Mouse (Mus musculus): ENCODE data around the gene Dnajc22.
"Not testable (repeated sequence)": the region's sequence is repeated elsewhere in the genome, so short reads cannot be mapped to it uniquely, and the experiment has no call there.

Gene Dnajc22

DNA sequence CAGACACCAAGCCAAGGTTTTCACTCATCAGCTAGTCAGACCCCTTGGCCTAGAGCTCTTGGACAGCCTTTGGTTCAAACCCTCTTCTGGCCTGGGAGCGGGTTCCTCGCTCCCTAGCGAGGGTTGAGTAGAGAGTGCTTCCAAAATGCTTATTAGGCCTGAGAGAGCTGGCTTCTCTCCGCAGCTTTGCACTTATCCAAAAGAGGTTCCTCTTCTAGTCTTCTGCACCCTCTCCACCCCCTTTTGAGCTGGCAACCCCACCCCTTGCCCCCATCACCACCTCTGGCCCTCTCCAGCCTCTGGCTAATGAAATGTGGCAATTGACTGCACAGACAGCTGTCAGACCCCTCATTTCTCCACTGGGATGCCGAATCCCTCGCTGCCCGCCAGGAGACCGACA lies at the start of gene Dnajc22:
TSS of gene Dnajc22 (plus strand) at position 301 of the 400 bp plus-strand sequence.
- no peak for DNase-seq (ENCODE audit: low spot score)

DNA sequence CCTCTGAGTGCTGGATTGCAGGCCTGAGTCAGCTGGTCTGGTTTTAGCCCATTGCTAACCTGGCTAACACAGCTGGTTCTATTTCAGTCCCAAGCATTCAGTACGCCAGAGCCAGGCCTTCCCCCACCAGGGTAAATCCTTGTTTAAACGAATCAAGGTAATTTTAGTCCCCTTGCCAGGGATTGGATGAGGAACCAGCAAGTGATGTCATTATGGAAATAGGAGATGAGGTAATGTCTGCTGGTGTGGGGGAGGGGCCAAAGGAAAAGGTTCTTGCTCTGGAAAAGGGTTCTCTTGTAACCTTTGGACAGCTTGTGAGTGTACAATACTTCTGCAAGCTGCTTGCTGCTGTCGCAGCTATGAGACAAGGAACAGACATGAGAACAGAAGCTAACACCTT lies 48.1 kb upstream of the Dnajc22 start:
- peak; percentile 91 for DNase-seq (ENCODE audit: low spot score)

DNA sequence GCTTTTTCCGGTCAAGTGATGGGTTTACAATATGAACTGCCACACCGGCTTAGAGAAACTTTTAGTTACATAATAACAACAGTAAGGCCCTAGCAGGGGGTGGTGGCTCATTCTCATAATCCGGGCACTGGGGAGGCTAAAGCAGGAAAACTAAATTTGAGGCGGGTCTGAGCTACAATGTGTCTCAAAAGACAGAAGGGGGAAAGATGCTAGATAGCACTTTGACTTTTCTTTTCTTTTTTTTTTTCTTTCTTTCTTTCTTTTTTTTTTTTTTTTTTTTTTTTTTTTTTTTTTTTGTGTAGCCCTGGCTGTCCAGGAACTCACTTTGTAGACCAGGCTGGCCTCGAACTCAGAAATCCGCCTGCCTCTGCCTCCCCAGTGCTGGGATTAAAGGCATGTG lies 47.2 kb upstream of the Dnajc22 start:
- DNase-seq (ENCODE audit: low spot score) = not testable (repeated sequence)

DNA sequence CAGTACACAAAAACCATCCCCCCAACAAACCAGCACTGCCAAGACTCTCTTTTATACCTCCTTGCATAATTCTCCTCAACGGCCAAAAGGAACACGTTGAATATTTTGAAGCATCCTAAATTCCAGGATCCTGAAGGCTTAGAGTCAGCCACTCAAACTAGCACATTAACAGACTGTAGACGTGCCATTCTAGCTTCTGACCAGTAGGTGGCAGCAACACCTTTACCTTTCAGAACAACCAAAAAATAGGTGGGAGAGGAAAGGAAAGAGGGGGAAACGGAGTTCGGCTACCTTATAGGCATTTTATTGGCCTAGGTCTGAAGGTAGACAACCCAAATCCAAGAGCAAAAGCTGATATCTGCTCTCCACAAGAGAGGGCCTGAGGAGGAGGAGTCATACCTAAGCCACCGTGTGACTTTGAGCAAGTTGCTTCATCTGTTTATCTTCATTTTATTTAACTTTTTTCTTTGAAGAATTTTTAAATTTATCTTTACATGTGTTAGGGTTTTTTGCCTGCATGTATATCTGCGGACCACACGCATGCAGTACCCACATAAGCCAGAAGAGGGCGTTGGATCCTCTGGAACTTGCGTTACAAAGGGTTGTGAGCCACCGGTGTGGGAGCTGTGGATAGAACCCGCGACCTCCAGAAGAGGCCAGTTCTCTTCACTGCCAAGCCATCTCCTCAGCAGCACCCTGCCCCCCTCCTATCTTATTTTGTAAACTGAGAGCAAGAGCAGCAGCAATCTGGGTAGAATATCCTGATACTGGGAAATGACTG lies 43.3 kb upstream of the Dnajc22 start:
- DNase-seq (ENCODE audit: low spot score) = peak; percentile 87

DNA sequence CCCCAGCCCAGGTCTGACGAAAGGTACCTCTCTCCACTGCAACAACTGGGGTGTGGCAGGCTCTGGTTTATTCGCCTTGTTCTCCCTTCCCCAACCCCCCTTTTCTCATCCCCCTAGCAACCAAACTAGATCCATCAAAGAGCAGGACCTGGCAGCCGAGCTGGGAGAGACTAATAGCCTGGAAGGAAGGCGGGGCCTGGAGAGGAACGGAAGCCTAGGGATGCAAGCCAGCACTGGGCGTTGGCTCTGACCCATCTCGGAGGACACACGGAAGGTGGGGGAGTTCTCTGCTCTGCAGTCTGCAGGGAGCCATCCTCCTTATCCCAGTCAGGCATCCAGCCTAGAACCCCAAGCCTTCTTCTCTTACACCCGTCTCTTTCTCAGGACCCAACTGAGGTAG lies 39.6 kb upstream of the Dnajc22 start:
- DNase-seq (ENCODE audit: low spot score) = peak; percentile 95

DNA sequence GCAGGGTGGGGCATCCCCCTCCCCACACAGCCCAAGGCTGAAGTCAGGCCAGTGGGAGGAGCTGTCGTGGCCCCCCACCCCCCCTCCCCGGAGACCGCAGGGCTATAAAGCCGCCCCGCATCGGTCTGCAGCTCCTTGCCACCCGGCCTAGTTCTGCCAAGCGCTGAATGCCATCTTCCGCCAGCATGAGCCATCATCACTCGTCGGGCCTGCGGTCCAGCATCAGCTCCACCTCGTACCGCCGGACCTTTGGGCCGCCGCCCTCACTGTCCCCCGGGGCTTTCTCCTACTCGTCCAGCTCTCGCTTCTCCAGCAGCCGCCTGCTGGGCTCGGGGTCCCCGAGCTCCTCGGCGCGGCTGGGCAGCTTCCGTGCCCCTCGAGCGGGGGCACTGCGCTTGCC lies 37.9 kb upstream of the Dnajc22 start, which contains the start of gene Prph:
TSS of gene Prph (plus strand) at position 135 of the 400 bp plus-strand sequence.
- peak; percentile 81 for DNase-seq (ENCODE audit: low spot score)

DNA sequence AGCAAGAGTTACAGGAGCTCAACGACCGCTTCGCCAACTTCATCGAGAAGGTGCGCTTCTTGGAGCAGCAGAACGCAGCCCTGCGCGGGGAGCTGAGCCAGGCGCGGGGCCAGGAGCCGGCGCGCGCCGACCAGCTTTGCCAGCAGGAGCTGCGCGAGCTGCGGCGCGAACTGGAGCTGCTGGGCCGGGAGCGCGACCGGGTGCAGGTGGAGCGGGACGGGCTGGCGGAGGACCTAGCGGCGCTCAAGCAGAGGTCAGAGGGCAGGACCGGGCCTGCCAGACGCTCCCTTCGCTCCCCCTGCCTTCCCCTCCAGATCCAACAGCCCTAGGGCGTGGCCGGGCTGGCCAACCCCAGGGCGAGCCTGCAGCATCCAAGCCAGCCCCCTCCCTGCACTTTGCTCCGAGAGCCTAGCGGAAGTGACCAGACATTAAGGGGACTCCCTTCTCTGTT lies 37.4 kb upstream of the Dnajc22 start:
- peak; percentile 92 for DNase-seq (ENCODE audit: low spot score)

DNA sequence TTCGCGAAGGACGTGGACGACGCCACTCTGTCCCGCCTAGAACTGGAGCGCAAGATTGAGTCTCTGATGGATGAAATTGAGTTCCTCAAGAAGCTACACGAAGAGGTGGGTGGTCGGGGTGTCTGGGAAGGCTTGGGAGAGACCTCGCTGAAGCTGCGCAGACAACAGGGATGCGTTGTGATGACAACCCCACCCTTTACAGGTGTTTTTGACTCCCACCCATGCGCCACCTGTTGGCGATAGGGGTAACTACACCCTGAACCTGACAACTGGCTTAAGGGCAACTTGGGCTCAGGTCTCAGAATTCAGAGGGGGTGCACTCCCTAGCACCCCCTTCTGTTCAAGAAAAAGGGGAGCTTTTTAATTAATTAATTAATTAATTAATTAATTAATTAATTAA lies 36.6 kb upstream of the Dnajc22 start:
- DNase-seq (ENCODE audit: low spot score) = peak; percentile 85

DNA sequence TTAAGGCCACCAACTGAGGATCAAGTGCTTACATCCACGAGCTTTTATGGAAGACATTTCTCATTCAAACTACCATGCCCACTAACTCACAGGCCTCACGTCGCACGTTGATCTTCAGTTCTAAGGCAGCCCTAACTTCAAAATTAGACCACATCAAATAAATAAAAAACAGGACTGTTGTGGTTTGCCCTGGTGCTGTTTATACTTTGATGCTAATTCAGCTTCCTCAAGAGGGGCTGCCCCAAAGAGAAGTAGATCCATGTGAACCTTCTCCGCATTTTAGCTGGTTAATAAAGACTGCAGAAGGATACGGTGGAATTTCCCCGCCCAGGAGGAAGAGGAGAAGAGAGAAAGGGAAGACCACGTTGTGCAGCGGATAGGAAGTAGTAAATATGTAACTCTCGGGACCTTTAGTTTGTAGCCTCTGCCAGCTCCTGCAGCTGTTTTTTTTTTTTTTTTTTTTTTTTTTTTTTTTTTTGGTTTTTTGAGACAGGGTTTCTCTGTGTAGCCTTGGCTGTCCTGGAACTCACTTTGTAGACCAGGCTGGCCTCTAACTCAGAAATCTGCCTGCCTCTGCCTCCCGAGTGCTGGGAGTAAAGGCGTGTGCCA lies 27.3 kb upstream of the Dnajc22 start:
- DNase-seq (ENCODE audit: low spot score) = no peak

DNA sequence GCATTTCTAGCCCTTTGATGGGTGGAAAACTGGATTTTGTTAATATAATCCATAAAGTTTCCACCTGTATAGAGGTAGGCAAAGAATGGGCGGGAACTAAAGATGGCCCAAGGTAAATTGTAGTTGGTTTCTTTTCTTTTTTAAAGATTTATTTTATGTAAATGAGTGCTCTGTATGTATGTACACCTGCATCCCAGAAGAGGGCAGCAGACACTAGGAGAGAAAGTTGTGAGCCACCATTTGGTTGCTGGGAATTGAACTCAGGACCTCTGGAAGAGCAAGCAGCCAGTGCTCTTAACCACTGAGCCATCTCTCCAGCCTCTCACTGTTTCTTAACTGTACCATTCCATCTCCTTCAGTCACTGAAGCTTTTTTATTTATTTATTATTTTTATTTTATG lies 21.0 kb upstream of the Dnajc22 start:
- no peak for DNase-seq (ENCODE audit: low spot score)

DNA sequence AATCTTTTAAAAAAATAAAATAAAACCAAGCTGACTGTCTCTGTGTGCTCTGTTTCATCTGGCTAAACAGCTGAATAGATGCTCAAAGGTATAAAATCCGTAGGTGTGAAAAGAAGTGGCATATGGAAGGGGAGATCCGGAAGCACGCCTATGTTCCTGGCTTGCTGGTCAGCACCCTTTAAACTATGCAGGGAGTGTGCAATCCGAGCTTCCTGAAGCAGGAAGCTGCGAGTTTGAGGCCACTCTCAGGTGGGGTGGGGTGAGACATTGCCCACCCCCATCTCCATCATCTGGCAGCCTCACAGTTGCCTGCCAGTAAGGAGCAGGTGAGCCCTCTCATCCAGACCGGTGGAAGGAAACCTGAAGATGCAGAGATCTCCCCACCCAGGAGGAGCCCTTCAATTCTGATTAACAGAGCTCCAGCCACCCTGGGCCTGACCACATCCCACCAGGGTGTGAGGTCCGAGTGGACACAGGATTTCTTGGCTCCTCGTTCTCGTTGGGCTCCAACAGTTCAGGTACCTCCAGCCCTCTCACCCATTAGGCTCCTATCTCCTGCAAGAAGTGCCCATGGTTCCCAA lies 18.9 kb upstream of the Dnajc22 start, which contains the start of gene Troap:
TSS of gene Troap (plus strand) at position 557 of the 581 bp plus-strand sequence.
- peak; percentile 50 for DNase-seq (ENCODE audit: low spot score)

DNA sequence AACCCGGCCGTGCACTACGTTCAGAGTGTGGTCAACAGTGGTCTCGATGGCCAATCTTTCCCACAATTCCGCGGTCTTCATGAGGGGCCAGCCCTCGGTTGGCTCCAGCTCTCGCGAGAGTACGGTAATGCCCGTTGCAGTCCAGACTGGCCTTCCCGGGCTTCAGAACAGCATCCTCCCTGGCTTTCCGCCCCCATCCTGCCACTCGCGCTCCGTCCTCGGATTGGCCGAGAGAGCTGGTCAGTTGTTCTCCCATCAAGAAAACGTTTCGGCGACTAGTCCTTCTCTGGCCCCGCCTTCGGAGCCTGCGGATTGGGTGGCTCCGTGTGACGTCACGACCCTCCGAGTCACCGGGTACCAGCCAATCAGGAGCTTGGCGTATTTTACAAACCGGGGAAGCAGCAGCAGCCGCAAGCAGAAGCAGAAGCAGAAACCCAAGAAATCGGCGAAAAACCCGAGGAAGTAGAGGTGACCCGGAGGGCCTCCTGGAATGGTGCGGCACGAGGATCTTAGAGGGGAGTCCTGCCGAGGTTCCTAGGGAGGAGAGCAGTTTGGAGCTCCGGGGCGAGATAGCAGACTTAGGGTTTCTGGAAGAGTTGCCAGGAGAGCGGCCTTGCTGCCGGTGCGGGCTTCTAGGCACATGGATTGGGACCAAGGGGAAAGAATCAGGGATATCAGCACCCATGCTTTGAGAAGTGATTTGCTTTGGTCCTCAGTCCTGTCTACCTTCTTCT lies 18.2 kb upstream of the Dnajc22 start:
- DNase-seq (ENCODE audit: low spot score) = peak; percentile 99

DNA sequence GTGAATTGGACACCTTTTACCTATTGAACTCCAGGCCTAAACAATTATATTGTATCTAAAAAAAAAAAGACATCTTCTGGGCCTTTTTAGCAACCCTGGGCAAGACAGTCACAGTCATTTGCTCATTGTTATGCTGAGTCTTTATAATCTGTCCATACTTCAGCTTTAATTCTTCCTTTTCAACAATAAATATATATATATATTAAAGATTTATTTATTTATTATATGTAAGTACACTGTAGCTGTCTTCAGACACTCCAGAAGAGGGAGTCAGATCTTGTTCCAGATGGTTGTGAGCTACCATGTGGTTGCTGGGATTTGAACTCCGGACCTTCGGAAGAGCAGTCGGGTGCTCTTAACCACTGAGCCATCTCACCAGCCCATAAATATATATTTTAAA lies 17.0 kb upstream of the Dnajc22 start:
- not testable (repeated sequence) for DNase-seq (ENCODE audit: low spot score)

DNA sequence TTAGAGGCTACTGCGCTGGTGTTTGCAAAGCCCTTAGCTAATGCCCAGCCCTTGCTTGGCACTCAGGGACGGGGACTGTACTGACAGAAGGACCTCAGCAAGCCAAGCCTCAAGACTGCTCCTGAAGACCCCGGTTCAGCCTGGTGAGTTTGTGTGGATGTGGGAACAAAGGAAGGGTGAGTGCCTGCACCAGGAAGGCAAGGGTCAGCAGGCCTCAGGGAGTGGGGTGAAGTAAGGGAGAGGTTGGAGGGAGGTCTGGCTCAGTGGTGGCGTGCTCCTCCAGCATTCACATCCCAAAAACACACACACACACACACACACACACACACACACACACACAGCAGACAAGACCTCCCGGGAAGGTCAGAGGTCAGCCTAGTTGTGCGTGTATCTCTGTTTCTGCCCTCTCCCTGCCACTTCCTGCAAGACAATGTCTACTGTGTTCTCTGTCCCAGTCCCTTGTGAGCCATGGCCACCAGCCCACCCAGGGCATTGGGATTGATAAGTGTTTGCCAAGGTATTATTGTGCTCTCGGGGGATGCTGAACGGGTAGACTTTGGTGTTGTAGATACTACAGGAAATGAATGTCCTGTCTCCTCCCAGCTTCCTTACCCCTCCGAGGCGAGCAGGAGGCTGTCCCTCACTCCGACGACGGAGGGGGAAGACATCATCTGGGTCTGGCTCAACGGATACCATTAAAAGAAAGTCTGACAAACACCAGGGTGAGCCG lies 14.6 kb upstream of the Dnajc22 start:
- no peak for DNase-seq (ENCODE audit: low spot score)

DNA sequence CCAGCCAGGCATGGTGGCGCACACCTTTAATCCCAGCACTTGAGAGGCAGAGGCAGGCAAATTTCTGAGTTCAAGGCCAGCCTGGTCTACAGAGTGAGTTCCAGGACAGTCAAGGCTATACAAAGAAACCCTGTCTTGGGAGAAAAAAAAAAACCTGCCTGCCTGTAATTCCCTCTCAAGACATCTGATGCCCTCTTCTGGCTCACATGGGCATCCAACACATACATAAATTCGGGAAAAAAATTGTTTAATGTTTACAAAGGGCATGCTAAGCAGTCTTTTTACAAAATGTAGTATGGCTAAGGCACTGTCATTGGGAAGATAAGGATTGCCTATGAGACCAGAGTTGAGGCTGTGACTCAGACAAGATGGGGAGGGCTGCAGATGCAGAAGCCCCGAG lies 13.2 kb upstream of the Dnajc22 start:
- peak; percentile 60 for DNase-seq (ENCODE audit: low spot score)

DNA sequence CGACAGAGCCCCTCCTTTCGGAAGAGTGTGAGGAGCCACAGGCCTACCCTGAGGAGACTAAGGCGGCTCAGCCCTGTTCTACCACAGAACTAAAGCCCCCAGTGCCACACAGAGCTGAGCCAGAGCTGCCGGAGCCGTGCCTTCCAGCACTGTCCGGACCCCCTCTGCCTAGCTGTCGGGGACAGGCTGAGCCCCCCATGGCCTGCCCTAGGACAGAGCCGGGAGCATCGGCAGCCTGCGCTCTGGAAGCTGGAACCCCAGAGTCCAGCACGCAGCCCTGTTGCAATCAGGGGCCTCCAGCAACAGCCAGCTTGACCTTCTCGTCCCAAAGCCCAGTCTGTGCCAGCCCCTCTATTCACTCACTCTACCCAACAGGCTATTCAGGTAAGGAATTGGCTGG lies 10.6 kb upstream of the Dnajc22 start:
- no peak for DNase-seq (ENCODE audit: low spot score)

DNA sequence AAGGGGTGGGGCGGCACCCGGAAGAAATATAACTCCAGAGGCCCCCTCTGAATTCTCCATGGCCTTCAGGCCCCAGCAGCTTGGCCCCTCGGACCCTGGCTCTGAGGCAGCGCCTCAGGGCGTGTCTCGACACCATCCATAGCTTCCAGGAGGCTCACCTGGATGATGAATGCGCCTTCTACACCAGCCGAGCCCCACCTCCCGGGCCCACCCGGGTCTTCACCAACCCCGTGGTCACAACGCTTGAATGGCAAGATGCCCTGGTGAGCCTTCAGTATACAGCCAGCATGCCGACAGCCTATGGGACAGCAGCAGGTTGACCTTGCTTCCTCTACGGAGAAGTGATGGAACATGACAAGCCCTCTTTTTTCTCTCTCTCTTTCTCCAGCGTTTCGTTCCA lies 10.1 kb upstream of the Dnajc22 start:
- DNase-seq (ENCODE audit: low spot score) = no peak

DNA sequence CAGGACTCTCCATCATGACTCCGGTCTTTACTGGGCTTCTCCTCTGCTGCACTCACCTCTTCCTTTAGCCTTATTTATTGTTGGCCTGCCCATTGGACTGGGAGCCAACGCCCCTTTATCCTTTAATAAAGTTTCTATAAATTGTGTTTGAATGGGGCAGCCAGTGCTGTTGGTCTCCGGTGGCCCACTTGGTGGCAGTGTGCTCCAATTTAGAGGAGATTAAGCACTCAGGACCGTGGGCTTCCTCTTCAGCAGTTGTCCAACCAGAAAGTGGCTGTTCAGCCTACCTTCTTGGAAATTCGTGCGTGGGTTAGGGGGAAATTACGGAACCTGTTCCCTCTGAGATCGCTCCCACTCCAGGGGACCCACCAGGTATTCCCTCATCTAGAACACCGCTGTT lies 9.7 kb upstream of the Dnajc22 start:
- DNase-seq (ENCODE audit: low spot score) = peak; percentile 81

DNA sequence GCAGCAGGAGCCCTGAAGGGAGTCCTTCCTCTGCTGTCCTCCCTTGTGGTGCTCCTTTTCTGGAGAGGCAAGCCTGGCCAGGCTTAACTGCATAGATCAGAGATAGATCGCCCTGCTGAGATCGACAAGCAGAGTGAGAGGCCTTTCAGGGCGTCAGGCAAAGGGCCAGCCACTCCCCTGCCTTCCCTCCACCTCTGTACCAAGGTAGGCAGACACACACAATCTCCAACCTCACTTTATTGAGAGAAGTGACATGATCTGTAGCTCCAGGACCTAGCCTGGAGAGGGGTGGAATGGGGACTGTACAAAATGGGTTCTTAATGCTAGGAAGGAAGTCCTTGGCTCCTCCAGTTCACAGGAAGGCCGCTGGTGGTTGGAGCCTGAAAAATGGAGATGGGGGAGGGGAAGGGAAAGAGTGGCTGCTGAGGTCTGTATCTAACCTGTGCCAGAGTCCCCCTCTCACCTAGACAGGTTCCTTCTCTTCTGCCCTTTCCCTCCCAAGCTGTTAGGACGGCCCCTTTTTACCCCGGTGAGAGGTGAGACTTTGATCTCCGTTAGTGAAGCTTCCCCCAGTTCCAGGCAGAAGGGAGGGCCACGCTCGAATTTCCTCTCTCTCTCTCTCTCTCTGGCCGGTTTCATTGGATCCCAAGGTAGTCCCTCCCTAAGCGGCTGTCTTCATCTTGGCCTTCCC lies 9.0 kb upstream of the Dnajc22 start:
- no peak for DNase-seq (ENCODE audit: low spot score)

DNA sequence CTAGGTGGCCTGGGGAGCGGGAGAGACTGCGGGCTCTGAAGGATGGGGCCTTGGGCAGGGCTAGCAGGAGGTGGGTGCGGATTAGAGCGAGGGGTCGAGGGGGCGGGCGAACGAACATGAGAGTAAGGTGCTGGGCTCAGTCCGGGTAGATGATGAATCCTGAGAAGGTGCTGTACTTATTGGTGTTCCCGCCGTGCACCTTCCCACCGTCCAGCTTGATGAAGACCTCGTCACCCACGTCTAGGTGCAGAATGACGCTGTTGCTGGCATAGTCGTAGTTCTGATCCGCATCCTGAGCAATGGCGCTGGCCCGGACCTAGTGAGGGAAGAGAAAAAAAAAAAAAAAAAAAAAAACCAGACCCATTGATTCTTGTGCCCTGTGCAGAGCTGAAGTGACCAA lies 8.4 kb upstream of the Dnajc22 start:
- no peak for DNase-seq (ENCODE audit: low spot score)

DNA sequence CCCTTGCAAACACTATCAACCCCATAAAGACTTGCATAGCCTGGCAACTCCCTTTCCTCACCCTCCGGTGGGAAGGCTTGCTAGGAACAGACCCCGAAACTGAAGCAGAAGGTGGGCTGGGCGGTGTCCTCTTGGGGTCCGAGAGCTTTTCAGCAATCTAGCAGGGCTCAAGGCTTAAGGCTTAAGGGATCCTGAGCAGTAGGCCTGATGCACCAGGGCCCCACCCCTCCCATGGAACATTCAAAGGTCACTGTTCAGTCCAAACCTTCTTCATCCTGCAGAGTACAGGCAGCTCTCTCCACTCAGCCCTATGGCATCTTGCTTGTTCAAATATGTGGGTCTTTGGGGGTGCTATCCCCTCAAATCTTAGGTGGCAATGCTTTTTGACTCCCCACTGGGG lies 7.0 kb upstream of the Dnajc22 start:
- DNase-seq (ENCODE audit: low spot score) = no peak
